Mouse (Mus musculus): ENCODE data around the gene Upf1.

Gene Upf1

GRCm38 (mm10) chr8:70327512-70327911, 25.6 kb downstream of the Upf1 start:
- no peak for DNase-seq (ENCODE audit: low read depth, low spot score)

DNA sequence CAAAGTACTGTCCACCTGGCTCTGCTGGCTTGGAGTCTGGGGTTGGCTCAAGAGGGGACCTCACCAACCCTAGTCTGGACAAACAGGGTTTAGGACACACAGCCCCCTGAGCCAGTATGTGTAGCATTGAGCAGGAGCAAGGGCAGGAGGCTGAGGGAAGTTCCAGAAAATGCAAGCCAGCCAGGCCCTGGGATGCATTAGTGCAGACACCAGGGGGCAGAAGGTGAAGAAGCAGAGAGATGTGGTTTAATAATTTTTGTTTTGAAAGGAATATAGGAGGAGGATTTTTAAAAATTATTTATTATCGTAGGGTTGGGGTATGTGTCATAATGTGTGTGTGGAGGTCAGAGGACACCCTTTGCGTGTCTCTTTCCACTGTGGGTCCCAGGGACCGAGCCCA, 29.4 kb downstream of the Upf1 start:
- no peak for DNase-seq (ENCODE audit: low read depth, low spot score)

DNA sequence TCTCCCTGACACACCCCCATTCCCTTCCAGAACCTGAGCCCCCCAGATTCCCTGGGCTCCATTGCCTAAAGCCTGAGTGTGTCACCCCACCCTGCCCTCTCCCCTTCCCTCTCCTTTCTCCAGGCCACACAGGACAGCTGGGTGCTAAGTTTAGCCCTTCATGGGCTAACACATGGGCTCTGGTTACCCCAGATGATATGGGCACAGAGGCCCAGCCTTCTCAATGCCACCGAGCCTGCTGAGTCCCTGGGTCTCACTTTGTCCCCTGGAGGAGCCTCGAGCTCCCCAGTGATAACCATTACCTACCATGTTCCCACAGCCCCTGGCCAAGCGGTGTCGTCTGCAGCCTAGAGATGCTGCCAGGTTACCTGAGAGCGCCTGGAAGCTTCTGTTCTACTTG, 35.2 kb downstream of the Upf1 start:
- no peak for DNase-seq (ENCODE audit: low read depth, low spot score)

- peak; percentile 79 for DNase-seq (ENCODE audit: low read depth, low spot score)
These were observed 36.3 kb downstream of the Upf1 start for GRCm38 (mm10) chr8:70316511-70317504.

DNA sequence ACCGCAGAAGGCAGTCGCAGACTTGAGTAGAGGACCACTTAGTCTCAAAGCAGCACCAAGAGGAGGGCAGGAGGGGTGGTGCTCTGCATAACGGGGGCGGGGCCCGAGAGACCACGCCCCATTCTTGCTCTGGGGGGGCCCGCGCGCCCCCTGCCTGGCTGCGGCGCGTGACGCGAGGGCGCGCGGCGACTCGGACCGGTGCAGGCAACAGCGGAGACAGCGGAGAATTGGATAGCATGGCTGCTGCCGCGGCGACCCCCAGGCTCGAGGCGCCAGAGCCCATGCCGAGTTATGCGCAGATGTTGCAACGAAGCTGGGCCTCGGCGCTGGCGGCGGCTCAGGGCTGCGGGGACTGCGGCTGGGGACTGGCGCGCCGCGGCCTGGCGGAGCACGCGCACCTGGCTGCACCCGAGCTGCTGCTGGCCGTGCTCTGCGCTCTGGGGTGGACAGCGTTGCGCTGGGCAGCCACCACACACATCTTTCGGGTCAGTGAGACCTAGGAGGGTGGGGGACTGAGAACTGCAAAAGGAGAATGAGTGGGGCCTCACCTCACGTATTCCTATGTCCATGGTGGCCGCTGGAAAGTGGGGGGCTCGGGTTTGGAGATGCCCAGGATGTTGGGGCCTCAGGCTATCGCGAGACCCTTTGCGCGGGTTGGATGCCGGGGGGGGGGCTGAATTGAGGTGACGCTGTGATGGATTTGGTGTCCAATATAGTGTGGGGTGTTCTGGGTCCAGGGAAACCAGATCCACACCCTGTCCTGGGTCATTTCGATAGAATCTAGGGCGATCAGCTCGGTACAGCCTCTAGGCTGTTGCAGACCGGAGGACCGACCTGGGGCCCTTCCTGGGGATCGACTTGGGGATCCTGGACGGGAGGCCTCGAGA, 37.2 kb downstream of the Upf1 start, which contains the start of gene Cers1:
Gene Cers1 (plus strand): TSS at position 152 of the 887 bp plus-strand sequence.
- no peak for DNase-seq (ENCODE audit: low read depth, low spot score)

- no peak for DNase-seq (ENCODE audit: low read depth, low spot score)
These were observed 39.7 kb downstream of the Upf1 start for GRCm38 (mm10) chr8:70313399-70313798.

DNA sequence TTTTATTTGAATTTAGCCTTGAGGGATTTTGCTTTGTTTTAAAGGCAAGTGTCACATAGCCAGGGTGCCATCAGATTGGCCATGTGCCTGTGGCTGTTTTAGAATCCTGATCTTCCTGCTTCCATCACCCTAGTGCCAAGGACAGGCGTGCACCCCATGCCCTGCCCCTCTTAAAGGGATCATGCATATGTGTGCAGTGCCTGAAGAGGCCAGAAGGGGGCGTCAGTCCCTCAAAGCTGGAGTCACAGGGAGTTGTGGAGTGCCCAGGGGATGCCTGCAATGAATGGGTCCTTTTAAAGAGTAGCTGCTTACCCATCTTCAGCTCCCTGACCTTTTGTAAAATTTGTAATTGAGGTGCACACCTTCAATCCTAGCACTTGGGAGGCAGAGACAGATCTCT, 43.8 kb downstream of the Upf1 start:
- DNase-seq (ENCODE audit: low read depth, low spot score) = no peak

DNA sequence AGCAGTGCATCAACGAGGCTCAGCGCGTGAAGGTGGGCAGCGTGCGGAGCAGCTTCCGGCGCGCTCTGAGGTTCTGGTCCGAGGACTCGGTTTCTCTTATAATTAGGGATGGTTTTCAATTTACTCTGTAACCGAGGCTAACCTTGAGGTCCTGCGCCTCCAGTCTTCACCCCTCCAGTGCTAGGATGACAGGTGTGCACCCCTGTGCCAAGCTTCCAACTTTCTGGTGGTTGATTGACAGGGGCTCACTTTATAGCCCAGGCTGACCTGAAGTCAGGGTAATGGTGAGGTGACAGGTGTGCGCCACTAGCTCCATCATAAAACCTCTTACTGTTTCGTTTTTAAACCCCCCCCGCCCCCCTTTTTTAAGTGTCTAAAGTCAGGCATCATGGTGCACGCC, 50.2 kb downstream of the Upf1 start:
- no peak for DNase-seq (ENCODE audit: low read depth, low spot score)

- DNase-seq (ENCODE audit: low read depth, low spot score) = peak; percentile 89
These were observed 50.7 kb downstream of the Upf1 start, which contains the start of the genes Ddx49 and Cope for GRCm38 (mm10) chr8:70302358-70302890. Gene Ddx49 (minus strand): TSS chr8:70302489. Gene Cope (plus strand): TSS chr8:70302518.

DNA sequence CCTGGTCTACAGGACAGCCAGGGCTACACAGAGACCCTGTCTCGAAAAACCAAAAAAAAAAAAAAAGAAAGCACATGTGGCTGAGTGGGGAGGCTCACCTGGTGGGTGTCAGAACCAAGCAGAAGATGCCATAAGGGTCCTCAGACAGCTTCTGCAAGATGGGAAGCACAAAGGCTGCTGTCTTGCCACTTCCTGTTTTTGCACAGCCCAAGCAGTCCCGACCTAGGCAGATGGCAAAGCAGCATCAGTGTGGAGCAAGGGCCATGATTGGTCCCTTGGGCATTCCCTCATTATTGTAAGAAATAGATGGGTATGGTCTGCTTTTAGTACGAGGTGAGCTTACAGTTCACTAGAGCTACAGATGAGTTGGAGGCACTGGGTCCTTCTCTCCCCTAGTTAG, 52.2 kb downstream of the Upf1 start:
- DNase-seq (ENCODE audit: low read depth, low spot score) = no peak

- DNase-seq (ENCODE audit: low read depth, low spot score) = no peak
These were observed 59.1 kb downstream of the Upf1 start for GRCm38 (mm10) chr8:70293988-70294405.

GRCm38 (mm10) chr8:70286737-70287136, 66.3 kb downstream of the Upf1 start:
- DNase-seq (ENCODE audit: low read depth, low spot score) = no peak

DNA sequence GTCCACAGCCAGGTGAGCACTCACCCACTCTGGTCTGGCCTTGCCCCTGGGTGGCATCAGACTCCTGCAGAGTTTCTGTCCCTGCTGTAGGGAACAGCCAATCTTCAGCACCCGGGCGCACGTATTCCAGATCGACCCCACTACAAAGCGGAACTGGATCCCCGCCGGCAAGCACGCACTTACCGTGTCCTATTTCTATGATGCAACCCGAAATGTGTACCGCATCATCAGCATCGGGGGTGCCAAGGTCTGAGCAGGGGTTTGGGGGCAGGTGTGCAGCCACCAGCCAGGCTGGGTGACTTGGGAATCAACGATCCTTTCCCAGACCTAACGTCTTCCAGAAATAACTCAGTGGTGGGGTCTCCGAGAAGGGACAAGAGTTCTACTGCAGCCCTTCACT, 67.8 kb downstream of the Upf1 start:
- no peak for DNase-seq (ENCODE audit: low read depth, low spot score)

- no peak for DNase-seq (ENCODE audit: low read depth, low spot score)
These were observed 68.7 kb downstream of the Upf1 start for GRCm38 (mm10) chr8:70284421-70284820.

GRCm38 (mm10) chr8:70283136-70284077, 69.7 kb downstream of the Upf1 start:
- DNase-seq (ENCODE audit: low read depth, low spot score) = no peak

- peak; percentile 84 for DNase-seq (ENCODE audit: low read depth, low spot score)
These were observed 70.4 kb downstream of the Upf1 start, which contains the start of gene Homer3 for GRCm38 (mm10) chr8:70282603-70283135. Gene Homer3 (plus strand): TSS chr8:70282827.

Measured in embryo, embryonic 11.5 days (tissue).